Mouse (Mus musculus) ES-E14 (cell line): Measurements from ENCODE around the gene Vav3. TPM values are rescaled to one million over a fixed set of nuclear protein-coding genes. Genes with fewer than 3 reads are reported as not detected.

Source experiments
- DNase-seq: peaks from one replicate; pipeline ENCODE4 v3.0.0-alpha.2; 2013; ENCODE audit warnings: low read depth, low spot score
- H3K27ac ChIP-seq: 2 replicates; pipeline ENCODE4 v1.5.1; 2012; ENCODE audit warnings: low read depth, mild to moderate bottlenecking, low read length, moderate library complexity, mixed read lengths; ENCODE audit not compliant: poor library complexity, insufficient read depth, severe bottlenecking
- H3K36me3 ChIP-seq: 2 replicates; pipeline ENCODE4 v1.6.1; 2012; ENCODE audit warnings: mild to moderate bottlenecking, low read length, moderate library complexity, mixed read lengths; ENCODE audit not compliant: control insufficient read depth, poor library complexity, insufficient read depth, severe bottlenecking
- H3K4me1 ChIP-seq, 2 experiments: fragments of 150-350 bp in 1 of 2; sonication (generic) in 1 of 2; 2 replicates each; pipeline ENCODE4 v1.6.1; 2012; ENCODE audit warnings: low read length in 2 of 2, mild to moderate bottlenecking in 1 of 2, mixed read lengths in 1 of 2; ENCODE audit not compliant: control insufficient read depth in 2 of 2, insufficient read depth in 2 of 2, poor library complexity in 1 of 2
- H3K4me3 ChIP-seq, 2 experiments: fragments of 150-350 bp in 1 of 2; sonication (generic) in 1 of 2; 2 replicates each; pipeline ENCODE4 v1.5.1; 2012; ENCODE audit warnings: low read length in 2 of 2, low read depth in 1 of 2, mild to moderate bottlenecking in 1 of 2, mixed read lengths in 1 of 2; ENCODE audit not compliant: insufficient read depth in 1 of 2, poor library complexity in 1 of 2, severe bottlenecking in 1 of 2
- H3K9ac ChIP-seq: 2 replicates; pipeline ENCODE4 v1.6.1; 2012; ENCODE audit warnings: low read depth, mild to moderate bottlenecking, low read length, mixed read lengths; ENCODE audit not compliant: poor library complexity, insufficient read depth, severe bottlenecking
- H3K9me3 ChIP-seq: fragments of 150-350 bp; sonication (generic); 2 replicates; pipeline ENCODE4 v1.6.1; 2012; ENCODE audit warnings: low read depth, mild to moderate bottlenecking, low read length; ENCODE audit not compliant: control insufficient read depth, insufficient read depth
- CHD2 ChIP-seq: IDR thresholded peaks from 2 replicates; pipeline ENCODE4 v1.6.1; 2014; ENCODE audit warnings: mild to moderate bottlenecking, low read depth, low read length, inconsistent platforms
- HCFC1 ChIP-seq: IDR thresholded peaks from 2 replicates; pipeline ENCODE4 v1.6.1; 2012; ENCODE audit warnings: low read length, inconsistent platforms, borderline replicate concordance; ENCODE audit not compliant: insufficient read depth
- MAFK ChIP-seq: IDR thresholded peaks from 2 replicates; pipeline ENCODE4 v1.6.1; 2014; ENCODE audit warnings: mild to moderate bottlenecking, low read depth, low read length, inconsistent platforms; ENCODE audit not compliant: insufficient read depth
- ZC3H11A ChIP-seq: IDR thresholded peaks from 2 replicates; pipeline ENCODE4 v1.6.1; 2012; ENCODE audit warnings: low read depth, mild to moderate bottlenecking, inconsistent platforms, low read length, borderline replicate concordance
- ZNF384 ChIP-seq: IDR thresholded peaks from 2 replicates; pipeline ENCODE4 v1.6.1; 2012; ENCODE audit warnings: low read depth, low read length, inconsistent platforms
- in situ Hi-C, 2 experiments: fragments of 600-800 bp; cut with MboI; formaldehyde crosslinking; loops; one replicate each; pipeline ENCODE4 v1.15.1; 2025; ENCODE audit warnings: low sequenced_read_pairs in 2 of 2, inconsistent platforms in 1 of 2; ENCODE audit not compliant: unreplicated experiment in 2 of 2
- total RNA-seq: library from RNA; depleted of rRNA; stranded (reverse); fragments of 300-350 nt; gene quantifications from 2 replicates; pipeline ENCODE4 v1.2.3, GENCODE M21; 2012

Vav3 gene
- total RNA-seq, 1 experiment: 1.6 TPM

GRCm38 (mm10) chr3:109537686-109538085 is 197.2 kb downstream of the Vav3 start:
- Histone ChIP-seq H3K9ac (no peak overlapping the region), H3K36me3 (no peaks in the 10 kb centered on the region), H3K9me3 (no peaks in the 10 kb centered on the region), H3K4me3 (no peak overlapping the region), H3K27ac (no peak overlapping the region), H3K4me1 (no peaks in the 10 kb centered on the region)
- in situ Hi-C loops: no loop called here
- TF ChIP-seq HCFC1 (no peak), ZNF384 (no peak), ZC3H11A (no peak), MAFK (no peak), CHD2 (no peak)
- DNase-seq: no peak

GRCm38 (mm10) chr3:109540009-109540408 is 199.6 kb downstream of the Vav3 start:
- no peak for TF ChIP-seq ZNF384
- no peak for TF ChIP-seq MAFK
- no peak for TF ChIP-seq CHD2
- TF ChIP-seq ZC3H11A: no peak
- no peak for TF ChIP-seq HCFC1
- in situ Hi-C loops: no loop called here
- DNase-seq: no peak
- Histone ChIP-seq H3K36me3 (no peaks in the 10 kb centered on the region), H3K9ac (no peak overlapping the region), H3K4me1 (no peaks in the 10 kb centered on the region), H3K4me3 (no peak overlapping the region), H3K9me3 (no peaks in the 10 kb centered on the region), H3K27ac (no peak overlapping the region)

DNA sequence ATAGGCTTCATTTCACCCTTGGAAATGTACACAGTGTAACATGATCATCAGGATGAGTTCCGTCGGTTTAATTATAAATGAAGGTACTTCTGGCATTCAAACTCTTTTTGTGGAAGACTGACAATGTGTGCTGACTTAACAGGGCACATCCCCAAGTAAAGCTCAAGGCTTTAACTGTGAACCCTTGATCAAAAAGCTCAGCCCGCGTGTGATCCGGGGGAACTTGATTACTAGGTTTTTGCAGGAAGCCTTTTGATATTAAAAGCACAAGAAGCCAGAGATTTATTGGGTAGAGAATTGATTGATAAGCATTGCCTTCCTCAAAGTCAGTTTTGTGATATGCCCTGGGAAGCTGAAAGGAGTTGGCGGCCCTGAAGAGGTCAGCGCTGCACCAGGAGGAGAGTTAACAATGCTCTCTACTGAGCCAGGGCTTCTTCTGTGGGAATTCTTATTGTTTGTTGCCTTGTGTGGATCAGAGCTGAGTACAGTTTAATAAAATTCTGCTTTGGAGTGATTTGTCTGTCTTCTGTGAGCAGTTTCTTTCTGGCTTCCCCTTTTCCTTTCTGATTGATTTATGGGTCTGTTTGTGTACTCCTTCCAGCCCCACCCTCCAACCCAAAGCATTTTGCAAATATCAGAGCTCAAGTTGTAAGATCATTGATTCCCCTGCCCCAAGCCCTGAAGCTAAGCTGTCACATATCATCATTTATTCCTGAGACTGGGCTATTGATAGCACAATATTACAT is 204.2 kb downstream of the Vav3 start:
- no peak overlapping the region for H3K4me3 ChIP-seq
- no peaks in the 10 kb centered on the region for H3K36me3 ChIP-seq
- H3K4me1 ChIP-seq: no peaks in the 10 kb centered on the region
- no peak overlapping the region for H3K9ac ChIP-seq
- no peak for TF ChIP-seq CHD2
- TF ChIP-seq ZNF384: no peak
- TF ChIP-seq ZC3H11A: no peak
- TF ChIP-seq MAFK: no peak
- no peak for TF ChIP-seq HCFC1
- in situ Hi-C loops: no loop called here
- no peak for DNase-seq
- no peak overlapping the region for H3K27ac ChIP-seq
- no peaks in the 10 kb centered on the region for H3K9me3 ChIP-seq

GRCm38 (mm10) chr3:109557329-109557728 is 216.9 kb downstream of the Vav3 start:
- Histone ChIP-seq H3K36me3 (no peaks in the 10 kb centered on the region), H3K4me3 (no peak overlapping the region), H3K9me3 (no peaks in the 10 kb centered on the region), H3K27ac (no peak overlapping the region), H3K9ac (no peak overlapping the region), H3K4me1 (no peaks in the 10 kb centered on the region)
- in situ Hi-C loops: no loop called here
- TF ChIP-seq CHD2 (no peak), ZC3H11A (no peak), MAFK (no peak), ZNF384 (no peak), HCFC1 (no peak)
- DNase-seq: no peak

DNA sequence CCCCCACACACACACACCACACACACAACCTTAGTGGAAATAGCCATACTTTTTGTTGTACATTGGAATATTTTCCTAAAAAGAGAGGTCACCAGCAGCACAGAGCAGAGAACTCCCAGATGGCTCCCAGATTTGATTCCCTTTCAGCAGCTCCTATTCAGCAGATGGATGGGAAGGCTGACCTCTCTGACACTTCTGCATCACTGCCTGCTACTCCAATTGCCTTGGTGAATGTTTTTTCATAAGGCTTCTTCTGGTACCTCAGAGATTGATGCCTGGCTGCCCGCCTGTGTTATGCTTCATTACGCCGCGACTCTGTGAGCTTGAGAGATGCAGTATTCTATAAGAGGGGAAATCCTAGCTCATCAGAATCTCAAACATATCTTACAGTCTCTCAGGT is 220.8 kb downstream of the Vav3 start:
- H3K9ac ChIP-seq: no peak overlapping the region
- TF ChIP-seq ZC3H11A (no peak), MAFK (no peak), HCFC1 (no peak), ZNF384 (no peak), CHD2 (no peak)
- no peak for DNase-seq
- no peak overlapping the region for H3K27ac ChIP-seq
- H3K9me3 ChIP-seq: no peaks in the 10 kb centered on the region
- no peaks in the 10 kb centered on the region for H3K36me3 ChIP-seq
- no peaks in the 10 kb centered on the region for H3K4me1 ChIP-seq
- in situ Hi-C loops: no loop called here
- H3K4me3 ChIP-seq: no peak overlapping the region
